Mouse (Mus musculus): ENCODE data around the gene Ube2dnl1. TPM values are rescaled to one million over a fixed set of nuclear protein-coding genes. Genes with fewer than 3 reads are reported as not detected.

Gene Ube2dnl1
- not detected in 2 replicates for polyA plus RNA-seq (2012; rRNA removed)

DNA sequence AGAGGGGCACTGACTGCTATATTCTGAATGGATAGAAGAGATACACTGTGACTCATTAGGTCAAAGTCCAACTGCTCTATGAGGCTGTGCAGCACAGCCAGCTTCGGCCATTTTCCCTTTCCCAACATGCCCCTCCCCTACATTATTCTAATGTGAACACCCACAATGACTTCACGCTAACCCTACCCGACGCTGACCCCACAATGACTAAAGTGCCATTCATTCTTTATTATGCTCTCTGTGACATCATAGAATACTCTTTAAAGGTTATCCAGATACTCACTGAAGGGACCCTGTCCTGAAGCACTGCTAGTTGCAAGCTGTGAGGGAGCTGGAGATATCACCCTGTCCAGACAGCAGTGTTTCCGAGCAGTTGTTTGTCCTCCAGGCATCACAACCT, at the start of gene Ube2dnl1:
Gene Ube2dnl1 (plus strand): TSS at position 301 of the 400 bp plus-strand sequence.
- Histone ChIP-seq H3K4me3 (replicated peaks; ENCODE audit: insufficient read depth, low read depth, low read length) (no peak within 1 kb of the TSS), H3K4me1 (ENCODE audit: control insufficient read depth, insufficient read depth, low read length) (no peaks in the 10 kb centered on the region), H3K27ac (ENCODE audit: insufficient read depth, low read length) (no peak within 1 kb of the TSS), H3K27me3 (ENCODE audit: control insufficient read depth, insufficient read depth, low read length) (no peaks in the 10 kb centered on the region)
- 75% methylated on average over 5 of the region's 5 CpGs for WGBS
- no peak for TF ChIP-seq CTCF (IDR thresholded peaks at IDR 0.05; ENCODE audit: borderline replicate concordance, insufficient read depth, low read depth, low read length)
- TF ChIP-seq POLR2A (IDR thresholded peaks at IDR 0.05; ENCODE audit: borderline replicate concordance, insufficient read depth, low read length) = no peak
- no peak for DNase-seq

DNA sequence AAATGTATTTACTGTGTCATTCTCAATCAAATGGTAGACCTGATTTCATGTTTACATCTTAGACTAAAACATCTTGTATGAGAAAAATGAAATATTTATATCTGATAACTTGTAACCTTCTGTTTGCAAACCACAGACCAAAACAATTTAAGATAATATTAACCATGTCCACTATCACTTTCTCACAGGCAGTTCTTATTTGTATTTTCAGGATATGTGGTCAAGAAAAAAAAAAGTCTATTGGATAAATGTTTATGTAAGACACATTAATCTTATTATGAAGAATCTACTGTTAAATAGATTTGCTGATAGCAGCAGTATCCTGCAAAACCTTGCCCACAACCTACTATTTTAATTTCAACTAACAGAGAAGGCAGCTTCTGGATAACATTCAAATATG, 9.3 kb upstream of the Ube2dnl1 start:
- DNase-seq = no peak
- no peak overlapping the region for H3K4me3 ChIP-seq (replicated peaks; ENCODE audit: insufficient read depth, low read depth, low read length)
- TF ChIP-seq CTCF (IDR thresholded peaks at IDR 0.05; ENCODE audit: borderline replicate concordance, insufficient read depth, low read depth, low read length) (no peak), POLR2A (IDR thresholded peaks at IDR 0.05; ENCODE audit: borderline replicate concordance, insufficient read depth, low read length) (no peak)
- no peaks in the 10 kb centered on the region for H3K27me3 ChIP-seq (ENCODE audit: control insufficient read depth, insufficient read depth, low read length)
- H3K27ac ChIP-seq (ENCODE audit: insufficient read depth, low read length) = no peak overlapping the region
- no peaks in the 10 kb centered on the region for H3K4me1 ChIP-seq (ENCODE audit: control insufficient read depth, insufficient read depth, low read length)

DNA sequence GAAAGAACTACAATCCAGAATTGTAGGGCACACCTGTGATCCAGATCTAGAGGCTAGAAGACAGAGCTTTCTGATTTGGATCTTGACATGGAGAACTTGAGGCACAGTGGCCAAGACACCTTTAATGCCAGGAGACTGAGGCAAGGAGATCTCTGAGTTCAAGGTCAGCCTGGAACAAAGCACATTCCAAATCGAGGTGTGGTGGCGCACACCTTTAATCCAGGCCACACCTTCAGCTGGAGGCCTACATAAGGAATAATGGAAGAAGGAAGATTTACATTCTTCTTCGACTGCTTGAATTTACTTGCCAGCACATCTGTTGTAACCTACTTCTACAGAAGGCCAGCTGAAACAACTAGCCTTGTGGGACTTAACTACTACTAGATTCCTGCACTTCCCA, 7.3 kb upstream of the Ube2dnl1 start:
- no peak for TF ChIP-seq CTCF (IDR thresholded peaks at IDR 0.05; ENCODE audit: borderline replicate concordance, insufficient read depth, low read depth, low read length)
- WGBS = 81% methylated on average over 3 of the region's 3 CpGs

DNA sequence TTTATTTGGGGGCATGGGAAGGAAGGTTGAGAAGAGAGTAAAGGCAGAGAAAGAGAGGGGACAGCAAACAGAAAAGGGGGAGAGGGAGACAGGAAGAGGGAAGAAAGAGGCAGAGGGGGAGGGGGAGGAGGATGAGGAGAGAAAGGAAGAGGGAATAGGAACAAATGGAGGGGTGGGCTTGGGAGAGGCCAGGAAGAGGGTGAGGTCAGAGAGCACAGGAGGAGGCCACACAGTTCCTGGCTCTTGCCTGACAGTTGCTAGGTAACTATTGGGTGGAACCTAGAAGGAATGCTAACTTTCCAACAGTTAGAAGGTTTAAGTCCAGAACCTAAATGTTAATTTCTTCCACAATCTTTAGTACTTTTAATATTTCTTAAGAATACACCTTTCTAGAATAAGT, 1.4 kb upstream of the Ube2dnl1 start:
- Histone ChIP-seq H3K4me1 (ENCODE audit: control insufficient read depth, insufficient read depth, low read length) (no peaks in the 10 kb centered on the region), H3K27me3 (ENCODE audit: control insufficient read depth, insufficient read depth, low read length) (no peaks in the 10 kb centered on the region), H3K4me3 (replicated peaks; ENCODE audit: insufficient read depth, low read depth, low read length) (no peak overlapping the region), H3K27ac (ENCODE audit: insufficient read depth, low read length) (no peak overlapping the region)
- DNase-seq = no peak
- TF ChIP-seq CTCF (IDR thresholded peaks at IDR 0.05; ENCODE audit: borderline replicate concordance, insufficient read depth, low read depth, low read length) = no peak
- TF ChIP-seq POLR2A (IDR thresholded peaks at IDR 0.05; ENCODE audit: borderline replicate concordance, insufficient read depth, low read length) = no peak

More for the DNA sequence above, 7.3 kb upstream of the Ube2dnl1 start:
- no peak for DNase-seq
- no peaks in the 10 kb centered on the region for H3K27me3 ChIP-seq (ENCODE audit: control insufficient read depth, insufficient read depth, low read length)
- H3K4me1 ChIP-seq (ENCODE audit: control insufficient read depth, insufficient read depth, low read length) = no peaks in the 10 kb centered on the region
- no peak overlapping the region for H3K4me3 ChIP-seq (replicated peaks; ENCODE audit: insufficient read depth, low read depth, low read length)
- H3K27ac ChIP-seq (ENCODE audit: insufficient read depth, low read length) = no peak overlapping the region

DNA sequence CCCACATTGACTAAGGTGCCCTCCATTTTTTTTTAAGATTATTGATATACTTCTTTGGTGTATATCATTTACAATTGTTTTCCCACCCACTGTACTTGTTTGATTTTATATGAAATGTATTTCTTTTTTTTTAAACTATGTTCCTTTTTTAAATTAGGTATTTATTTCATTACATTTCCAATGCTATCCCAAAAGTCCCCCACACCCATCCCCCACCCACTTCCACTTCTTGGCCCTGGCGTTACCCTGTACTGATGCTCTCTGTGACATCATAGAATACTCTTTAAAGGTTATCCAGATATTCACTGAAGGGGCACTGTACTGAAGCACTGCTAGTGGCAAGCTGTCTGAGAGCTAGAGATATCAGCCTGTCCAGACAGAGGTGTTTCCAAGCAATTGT, 2.5 kb downstream of the Ube2dnl1 start, which contains the start of gene Ube2dnl2:
Gene Ube2dnl2 (plus strand): TSS at position 301 of the 400 bp plus-strand sequence.
- no peak for DNase-seq
- WGBS = 90% methylated on average over 1 of the region's 1 CpGs
- H3K4me3 ChIP-seq (replicated peaks; ENCODE audit: insufficient read depth, low read depth, low read length) = no peak within 1 kb of the TSS
- TF ChIP-seq CTCF (IDR thresholded peaks at IDR 0.05; ENCODE audit: borderline replicate concordance, insufficient read depth, low read depth, low read length) = no peak
- no peak for TF ChIP-seq POLR2A (IDR thresholded peaks at IDR 0.05; ENCODE audit: borderline replicate concordance, insufficient read depth, low read length)
- no peaks in the 10 kb centered on the region for H3K27me3 ChIP-seq (ENCODE audit: control insufficient read depth, insufficient read depth, low read length)
- H3K27ac ChIP-seq (ENCODE audit: insufficient read depth, low read length) = no peak within 1 kb of the TSS
- H3K4me1 ChIP-seq (ENCODE audit: control insufficient read depth, insufficient read depth, low read length) = no peaks in the 10 kb centered on the region

DNA sequence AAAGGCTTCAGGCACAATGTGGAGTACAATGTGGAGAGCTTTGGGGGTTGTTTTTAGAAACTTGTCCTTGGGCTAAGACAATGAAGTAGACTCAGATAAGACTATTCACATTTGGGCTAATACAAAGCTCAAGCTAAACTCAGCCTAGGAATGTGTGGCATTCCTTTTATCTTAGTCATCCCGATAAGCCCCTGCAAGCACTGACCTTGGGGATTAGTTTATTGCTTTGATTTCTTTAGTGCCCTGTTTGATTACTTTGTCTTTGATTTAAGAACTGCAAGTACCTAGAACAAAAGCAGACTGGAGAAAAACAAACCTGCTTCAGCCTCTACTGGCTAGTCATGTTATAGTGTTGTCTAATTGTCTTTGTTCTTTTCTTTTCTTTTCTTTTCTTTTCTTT, 50.3 kb downstream of the Ube2dnl1 start:
- Histone ChIP-seq H3K4me3 (replicated peaks; ENCODE audit: insufficient read depth, low read depth, low read length) (no peak overlapping the region), H3K27me3 (ENCODE audit: control insufficient read depth, insufficient read depth, low read length) (no peaks in the 10 kb centered on the region), H3K4me1 (ENCODE audit: control insufficient read depth, insufficient read depth, low read length) (no peaks in the 10 kb centered on the region), H3K27ac (ENCODE audit: insufficient read depth, low read length) (no peak overlapping the region)
- no peak for TF ChIP-seq CTCF (IDR thresholded peaks at IDR 0.05; ENCODE audit: borderline replicate concordance, insufficient read depth, low read depth, low read length)
- no peak for TF ChIP-seq POLR2A (IDR thresholded peaks at IDR 0.05; ENCODE audit: borderline replicate concordance, insufficient read depth, low read length)
- 63% methylated on average over 1 of the region's 1 CpGs for WGBS
- no peak for DNase-seq

Other genes starting within 250 kb of the Ube2dnl1 start
- not detected in 2 replicates for gene Ube2dnl2, start 2.6 kb downstream of the Ube2dnl1 start, polyA plus RNA-seq (2012; rRNA removed)

All from cerebellum, adult 2 months (tissue).